ENCODE assay signal across 8 mouse cellular contexts in genomic region chr16:30236091-30236699, GRCm38 (mm10). TPM values are rescaled to one million over a fixed set of nuclear protein-coding genes. Genes with fewer than 3 reads are reported as not detected.
DNase-seq lines count a peak whose midpoint lies in the region; ATAC-seq and TF ChIP-seq lines count a peak whose summit lies in the region.

No protein-coding gene starts in this region.

- WGBS in hindbrain, postnatal 0 days = 1% methylated on average over 33 of the region's 33 CpGs

- peak overlapping the region; percentile 61 for H3K27ac ChIP-seq in gastrocnemius, adult 2 months
- no peak overlapping the region for H3K27ac ChIP-seq in hindbrain, postnatal 0 days

- H3K9ac ChIP-seq in hindbrain, postnatal 0 days (replicated peaks; ENCODE audit: low read length) = 0 out of 2 replicates have a peak overlapping the region, but pooled peaks have one; percentile 28

- ATAC-seq in hindbrain, postnatal 0 days = peak; percentile 79
- peak; percentile 96 for ATAC-seq in megakaryocyte progenitor cell, adult 5-6 weeks (replicated peaks; ENCODE audit: poor library complexity)

- H3K36me3 ChIP-seq in hindbrain, postnatal 0 days (ENCODE audit: insufficient read depth, low read length) = no peaks in the 10 kb centered on the region

- no peak; the same call in 1 of the 2 replicates for TF ChIP-seq CTCF in gastrocnemius, adult 2 months (IDR thresholded peaks at IDR 0.05)
- TF ChIP-seq CTCF in hindbrain, postnatal 0 days (IDR thresholded peaks at IDR 0.05; ENCODE audit: low read depth) = peak; percentile 80

- H3K27me3 ChIP-seq in hindbrain, postnatal 0 days (ENCODE audit: insufficient read depth, low read length) = peaks cover 18% of the 10 kb centered on the region

- intact Hi-C loops in gastrocnemius, adult 2 months (cut with DNase I) = loop anchor here (1.0 to 5.0 kb wide), 4 partner anchors 44 to 604 kb away; no protein-coding TSS in a partner anchor

- peak overlapping the region; percentile 74 for H3K4me3 ChIP-seq in gastrocnemius, adult 2 months
- H3K4me3 ChIP-seq in hindbrain, postnatal 0 days (ENCODE audit: low read length) = peak overlapping the region; percentile 35

- peak overlapping the region; percentile 64 for H3K4me2 ChIP-seq in hindbrain, postnatal 0 days (ENCODE audit: low read depth, low read length)

- no peaks in the 10 kb centered on the region for H3K9me3 ChIP-seq in hindbrain, postnatal 0 days (ENCODE audit: low read length)

- peaks cover 14% of the 10 kb centered on the region; the same call in 1 of the 2 replicates for H3K4me1 ChIP-seq in hindbrain, postnatal 0 days (ENCODE audit: insufficient read depth, low read length)

- DNase-seq in WW6 (ENCODE audit: low read depth, low spot score) = peak; percentile 49
- peak; percentile 84 to 92 for DNase-seq in cerebellum, postnatal 4 days (ENCODE audit: low spot score in 2 of 2)
- peak; percentile 90 for DNase-seq in gastrocnemius, adult 2 months
- peak; percentile 85 for DNase-seq in hindbrain, postnatal 0 days (ENCODE audit: low spot score)
- peak; percentile 48 to 84 for DNase-seq in left cerebral cortex, adult 8-10 months (ENCODE audit: low spot score in 2 of 2)
- DNase-seq in right cerebral cortex, postnatal 10 days (ENCODE audit: low spot score in 2 of 2) = peak; percentile 79 to 90
- peak; percentile 92 for DNase-seq in urinary bladder, postnatal 25 days (ENCODE audit: low spot score)

RNA-seq across cellular contexts. Expression of gene Cpn2, which starts 31.1 kb away (rescaled TPM):
- total RNA-seq in gastrocnemius, adult 2 months (2021) = not detected
- under 0.01 TPM in 1 of 2 replicates, not detected in the other for total RNA-seq in hindbrain, postnatal 0 days (2014; rRNA removed)
- polyA plus RNA-seq in hindbrain, postnatal 0 days (2015; fragmentation: Nextera tagmentation; extraction: Ambion mirVana) = not detected in 2 replicates
- not detected for total RNA-seq in left cerebral cortex, adult 8-10 months (2022)
- not detected in 2 replicates for total RNA-seq in megakaryocyte progenitor cell, adult 5-6 weeks (2015)
- total RNA-seq in megakaryocyte progenitor cell, adult 5-6 weeks (2017) = not detected in 2 replicates

RNA-seq across cellular contexts. Expression of gene Lrrc15, which starts 46.9 kb away (rescaled TPM):
- under 1 TPM; 0.08 to 0.14 TPM for total RNA-seq in gastrocnemius, adult 2 months (2021)
- 0.04 and 0.16 TPM in 2 replicates for total RNA-seq in hindbrain, postnatal 0 days (2014; rRNA removed)
- 0.09 and 0.14 TPM in 2 replicates for polyA plus RNA-seq in hindbrain, postnatal 0 days (2015; fragmentation: Nextera tagmentation; extraction: Ambion mirVana)
- total RNA-seq in left cerebral cortex, adult 8-10 months (2022) = not detected
- not detected in 2 replicates for total RNA-seq in megakaryocyte progenitor cell, adult 5-6 weeks (2015)
- not detected in 2 replicates for total RNA-seq in megakaryocyte progenitor cell, adult 5-6 weeks (2017)
